Mouse (Mus musculus): Measurements from ENCODE around the gene P4hb. TPM values are rescaled to one million over a fixed set of nuclear protein-coding genes. Genes with fewer than 3 reads are reported as not detected.
"Not testable (repeated sequence)": the region's sequence is repeated elsewhere in the genome, so short reads cannot be mapped to it uniquely, and the experiment has no call there.

Gene P4hb
- polyA plus RNA-seq, 1 experiment from 2014 or later = 418 TPM

- Histone ChIP-seq H3K36me3 (peaks cover 73% of the 10 kb centered on the region), H3K4me3 (no peak overlapping the region), H3K27ac (replicated peaks) (no peak overlapping the region), H3K4me1 (no peaks in the 10 kb centered on the region), H3K27me3 (no peaks in the 10 kb centered on the region), H3K9ac (replicated peaks) (no peak overlapping the region), H3K9me3 (peaks cover 7% of the 10 kb centered on the region; the same call in 1 of the 2 replicates), H3K4me2 (replicated peaks) (no peak overlapping the region)
- no peak for ATAC-seq (ENCODE audit: low FRiP score, low read depth)
- WGBS = 93% methylated on average over 13 of the region's 13 CpGs
Observed at GRCm38 (mm10) chr11:120560952-120561728, 11.9 kb downstream of the P4hb start.

- H3K27me3 ChIP-seq; H3K4me1 ChIP-seq; H3K9me3 ChIP-seq; ATAC-seq (ENCODE audit: low FRiP score, low read depth); H3K27ac ChIP-seq (replicated peaks); H3K4me3 ChIP-seq; H3K9ac ChIP-seq (replicated peaks); H3K4me2 ChIP-seq (replicated peaks): not testable (repeated sequence)
- 88% methylated on average over 6 of the region's 6 CpGs for WGBS
- H3K36me3 ChIP-seq = peaks cover 51% of the 10 kb centered on the region
Observed at GRCm38 (mm10) chr11:120558843-120559242, 14.2 kb downstream of the P4hb start.

DNA sequence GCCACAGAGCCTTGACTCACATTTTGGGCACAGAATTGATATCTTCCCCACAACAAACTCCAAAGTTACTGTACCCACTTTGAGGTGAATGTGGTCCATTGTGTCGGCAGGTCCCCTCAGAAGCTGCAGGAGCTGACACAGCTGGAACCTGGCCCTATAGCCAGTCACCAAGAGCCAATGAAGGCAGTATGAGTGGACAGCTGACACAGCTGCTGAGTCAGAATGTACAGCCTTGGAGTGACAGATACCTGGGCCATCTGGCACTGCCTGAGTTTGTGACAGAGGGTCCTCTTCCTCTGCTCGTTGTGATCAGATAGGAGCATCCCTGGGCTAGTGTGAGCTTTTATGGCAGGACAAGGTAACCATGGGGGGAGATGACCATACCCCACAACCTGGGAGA is 17.8 kb downstream of the P4hb start:
- Histone ChIP-seq H3K4me1 (peaks cover 2% of the 10 kb centered on the region), H3K9ac (replicated peaks) (no peak overlapping the region), H3K4me2 (replicated peaks) (no peak overlapping the region), H3K27ac (replicated peaks) (no peak overlapping the region), H3K36me3 (peaks cover 15% of the 10 kb centered on the region), H3K27me3 (no peaks in the 10 kb centered on the region), H3K9me3 (peaks cover 7% of the 10 kb centered on the region; the same call in 1 of the 2 replicates), H3K4me3 (no peak overlapping the region)
- ATAC-seq (ENCODE audit: low FRiP score, low read depth) = no peak
- 92% methylated on average over 2 of the region's 2 CpGs for WGBS

DNA sequence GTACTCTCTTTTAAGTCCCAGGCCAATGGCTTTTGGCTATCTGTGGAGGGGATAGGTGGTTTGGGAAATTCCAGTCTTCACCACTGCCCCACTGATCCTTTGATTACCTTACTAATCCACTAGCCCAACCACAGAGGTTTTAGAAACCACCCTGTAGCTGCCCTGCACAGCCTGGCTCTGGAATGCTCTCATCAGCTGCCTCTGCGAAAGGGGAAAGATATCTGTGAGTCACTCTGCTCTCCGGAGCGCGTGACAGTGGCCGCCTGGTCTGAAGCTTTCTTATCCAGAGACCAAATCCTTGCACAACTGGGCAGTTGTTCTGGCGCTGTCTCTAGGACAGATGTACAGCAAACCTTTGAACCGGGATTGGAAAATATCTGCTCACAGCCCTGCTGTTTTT is 18.2 kb downstream of the P4hb start:
- peaks cover 7% of the 10 kb centered on the region; the same call in 1 of the 2 replicates for H3K9me3 ChIP-seq
- H3K36me3 ChIP-seq = peaks cover 11% of the 10 kb centered on the region
- H3K27me3 ChIP-seq = no peaks in the 10 kb centered on the region
- H3K4me3 ChIP-seq = no peak overlapping the region
- H3K27ac ChIP-seq (replicated peaks) = no peak overlapping the region
- peaks cover 6% of the 10 kb centered on the region for H3K4me1 ChIP-seq
- ATAC-seq (ENCODE audit: low FRiP score, low read depth) = no peak
- WGBS = 82% methylated on average over 7 of the region's 7 CpGs
- H3K4me2 ChIP-seq (replicated peaks) = no peak overlapping the region
- H3K9ac ChIP-seq (replicated peaks) = no peak overlapping the region

DNA sequence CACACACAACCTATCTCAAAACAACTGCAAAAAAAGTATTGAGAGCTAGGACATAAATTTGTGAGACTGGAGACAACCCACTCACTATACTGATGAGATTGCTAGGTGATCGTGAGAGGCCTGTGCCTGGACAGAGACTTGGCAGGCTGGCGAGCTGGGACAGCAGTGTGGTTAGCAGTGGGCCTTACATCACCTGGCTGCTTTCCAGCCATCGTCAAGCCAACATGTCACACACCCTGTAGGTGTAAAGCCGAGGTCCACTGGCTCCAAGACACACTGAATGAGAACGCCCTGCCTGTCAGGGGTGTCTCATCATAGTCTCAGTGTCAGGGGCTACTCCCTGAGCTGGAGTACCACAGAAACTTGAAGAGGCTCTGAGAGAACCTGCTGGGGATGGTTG is 20.3 kb downstream of the P4hb start:
- H3K4me2 ChIP-seq (replicated peaks) = no peak overlapping the region
- no peaks in the 10 kb centered on the region for H3K36me3 ChIP-seq
- H3K27ac ChIP-seq (replicated peaks) = no peak overlapping the region
- no peak overlapping the region for H3K9ac ChIP-seq (replicated peaks)
- H3K9me3 ChIP-seq = peaks cover 7% of the 10 kb centered on the region; the same call in 1 of the 2 replicates
- no peak overlapping the region for H3K4me3 ChIP-seq
- no peak for ATAC-seq (ENCODE audit: low FRiP score, low read depth)
- no peaks in the 10 kb centered on the region for H3K27me3 ChIP-seq
- 80% methylated on average over 5 of the region's 5 CpGs for WGBS
- H3K4me1 ChIP-seq = peaks cover 19% of the 10 kb centered on the region

DNA sequence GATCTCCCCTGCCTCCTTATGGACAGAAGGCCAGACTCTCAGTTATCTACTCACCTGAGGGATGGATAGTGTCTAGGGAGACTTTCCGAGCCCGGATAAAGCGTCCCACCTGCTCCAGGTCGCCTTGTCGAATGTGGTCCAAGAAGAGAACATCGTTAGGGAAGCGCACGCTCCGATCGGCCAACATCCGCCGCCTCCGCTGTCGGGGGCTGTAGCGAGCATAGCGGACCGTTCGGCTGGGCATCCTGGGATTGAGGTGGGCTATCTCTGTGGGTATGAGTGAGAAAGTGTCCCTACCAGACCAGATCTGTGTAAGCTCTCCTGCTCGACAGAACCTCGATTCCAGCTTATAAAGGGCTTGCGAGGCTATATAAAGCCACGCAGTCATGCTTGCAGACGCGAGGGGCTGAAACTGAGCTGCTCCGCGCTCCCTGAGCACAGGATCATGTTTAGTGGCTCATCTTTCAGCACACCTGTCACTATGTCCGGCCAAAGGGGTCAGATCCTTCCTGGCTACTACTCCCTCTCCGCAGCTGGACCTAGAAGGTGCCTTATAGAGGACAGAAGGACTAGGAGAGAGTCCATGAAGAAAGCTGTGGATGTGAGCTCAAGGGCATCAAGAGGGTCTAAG is 22.1 kb downstream of the P4hb start, which contains the start of gene Ppp1r27:
Ppp1r27 (minus strand) TSS at position 323 of the 631 bp plus-strand sequence.
- WGBS = 95% methylated on average over 28 of the region's 28 CpGs
- Histone ChIP-seq H3K9ac (replicated peaks) (peak within 1 kb of the TSS; percentile 97), H3K27ac (replicated peaks) (peak within 1 kb of the TSS; percentile 85), H3K4me3 (peak within 1 kb of the TSS; percentile 86), H3K27me3 (no peaks in the 10 kb centered on the region), H3K36me3 (0 out of 2 replicates have a peak, but pooled peaks cover 5% of the 10 kb centered on the region), H3K9me3 (no peaks in the 10 kb centered on the region), H3K4me1 (peaks cover 22% of the 10 kb centered on the region), H3K4me2 (replicated peaks) (peak within 1 kb of the TSS; percentile 91)
- ATAC-seq (ENCODE audit: low FRiP score, low read depth) = no peak

DNA sequence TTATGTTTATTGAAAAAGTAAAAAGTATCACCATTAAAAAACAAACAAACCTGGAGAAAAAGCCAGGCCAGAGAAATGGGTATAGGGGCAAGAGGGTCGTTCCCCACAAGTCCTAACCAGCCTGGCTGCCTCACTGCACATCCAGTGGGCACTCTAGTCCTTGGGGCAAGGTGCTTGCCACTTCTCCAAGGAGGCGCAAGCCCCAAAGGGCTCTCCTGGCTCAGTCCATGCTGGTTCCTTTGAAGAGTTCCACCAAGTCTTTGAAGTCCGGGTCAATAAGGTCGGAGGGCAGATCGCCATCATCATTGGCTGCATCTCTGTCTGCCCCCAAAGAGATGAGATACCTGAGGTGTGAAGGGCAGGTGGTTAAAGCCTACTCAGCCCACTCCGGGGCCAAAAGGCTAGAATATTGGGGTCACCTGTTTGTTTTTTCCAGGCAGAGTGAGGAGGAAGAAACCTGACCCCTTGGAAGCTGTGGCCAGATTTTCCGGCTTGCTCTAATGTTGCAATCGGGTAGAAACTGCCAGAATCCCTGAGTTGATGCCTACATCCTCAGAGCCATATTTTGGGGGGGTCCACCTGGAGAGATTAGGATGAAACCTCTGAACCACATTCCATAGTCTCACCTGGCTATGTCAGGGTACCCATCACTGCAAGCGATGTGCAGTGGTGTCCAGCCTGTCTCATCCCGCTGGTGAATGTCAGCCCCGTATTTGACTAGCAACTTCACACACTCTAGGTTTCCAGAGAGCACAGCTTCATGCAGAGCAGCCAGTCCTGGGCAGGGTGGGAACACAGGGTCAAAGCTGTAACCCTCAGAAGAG is 22.9 kb downstream of the P4hb start:
- peak; percentile 73 for ATAC-seq (ENCODE audit: low FRiP score, low read depth)
- peak overlapping the region; percentile 91 for H3K4me2 ChIP-seq (replicated peaks)
- H3K9me3 ChIP-seq = no peaks in the 10 kb centered on the region
- H3K27me3 ChIP-seq = no peaks in the 10 kb centered on the region
- whole genome bisulfite sequencing = 76% methylated on average over 11 of the region's 11 CpGs
- peak overlapping the region; percentile 85 for H3K27ac ChIP-seq (replicated peaks)
- H3K4me3 ChIP-seq = peak overlapping the region; percentile 86
- H3K36me3 ChIP-seq = peaks cover 9% of the 10 kb centered on the region; the same call in 1 of the 2 replicates
- H3K4me1 ChIP-seq = peaks cover 22% of the 10 kb centered on the region
- peak overlapping the region; percentile 97 for H3K9ac ChIP-seq (replicated peaks)

DNA sequence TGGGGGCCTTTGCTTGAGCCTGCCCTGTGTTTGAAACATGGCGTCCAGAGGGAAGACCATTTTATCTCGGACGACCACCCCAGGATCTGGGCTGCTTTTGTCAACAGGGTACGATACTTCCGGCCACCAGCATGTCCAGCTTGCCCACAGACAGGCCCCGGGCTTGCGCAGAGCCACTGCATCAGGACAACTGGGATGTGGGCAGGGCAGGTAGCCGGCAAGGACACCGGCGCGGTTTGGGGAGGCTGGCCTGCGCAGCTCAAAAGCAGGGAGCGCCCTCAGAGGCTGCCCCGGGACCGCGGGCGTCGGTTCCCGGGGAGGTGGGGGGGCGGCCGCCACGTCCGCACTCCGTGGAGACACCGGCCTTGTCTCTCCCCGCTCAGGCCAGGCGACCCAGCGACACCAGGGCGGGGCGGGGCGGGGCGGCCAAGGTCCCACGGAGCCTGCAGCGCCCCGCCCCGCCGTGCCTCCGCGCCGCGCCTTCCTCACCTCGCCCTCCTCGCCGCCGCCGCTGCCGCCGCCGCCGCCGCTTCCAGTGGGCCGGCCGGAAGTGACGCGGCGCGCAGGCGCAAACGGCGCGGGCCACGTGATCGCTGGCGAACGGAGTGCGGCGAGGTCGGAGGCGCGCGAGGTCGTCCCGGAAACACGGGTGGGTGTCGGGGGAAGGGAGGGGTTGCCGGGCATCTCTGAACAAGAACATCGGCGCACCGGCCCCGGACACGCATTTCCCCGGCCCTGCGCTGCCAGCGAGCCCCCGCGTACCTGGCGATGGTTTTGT is 23.7 kb downstream of the P4hb start, which contains the start of gene Mcrip1:
Mcrip1 (minus strand) TSS at position 560 of the 778 bp plus-strand sequence.
- Histone ChIP-seq H3K9ac (replicated peaks) (peak within 1 kb of the TSS; percentile 97), H3K4me1 (peaks cover 22% of the 10 kb centered on the region), H3K4me2 (replicated peaks) (peak within 1 kb of the TSS; percentile 91), H3K4me3 (peak within 1 kb of the TSS; percentile 86), H3K27me3 (no peaks in the 10 kb centered on the region), H3K9me3 (no peaks in the 10 kb centered on the region), H3K27ac (replicated peaks) (peak within 1 kb of the TSS; percentile 85), H3K36me3 (peaks cover 18% of the 10 kb centered on the region)
- ATAC-seq (ENCODE audit: low FRiP score, low read depth) = peak; percentile 94
- under 1% methylated on average over 83 of the region's 87 CpGs for WGBS

GRCm38 (mm10) chr11:120548786-120549167 is 24.3 kb downstream of the P4hb start:
- peak overlapping the region; percentile 91 for H3K4me2 ChIP-seq (replicated peaks)
- peaks cover 22% of the 10 kb centered on the region for H3K4me1 ChIP-seq
- H3K27me3 ChIP-seq = no peaks in the 10 kb centered on the region
- no peak for ATAC-seq (ENCODE audit: low FRiP score, low read depth)
- H3K9ac ChIP-seq (replicated peaks) = peak overlapping the region; percentile 97
- 33% methylated on average over 7 of the region's 7 CpGs for whole genome bisulfite sequencing
- peak overlapping the region; percentile 85 for H3K27ac ChIP-seq (replicated peaks)
- peak overlapping the region; percentile 86 for H3K4me3 ChIP-seq
- peaks cover 24% of the 10 kb centered on the region for H3K36me3 ChIP-seq
- H3K9me3 ChIP-seq = no peaks in the 10 kb centered on the region

GRCm38 (mm10) chr11:120548214-120548613 is 24.8 kb downstream of the P4hb start:
- H3K4me1 ChIP-seq = peaks cover 22% of the 10 kb centered on the region
- ATAC-seq (ENCODE audit: low FRiP score, low read depth) = no peak
- no peaks in the 10 kb centered on the region for H3K27me3 ChIP-seq
- WGBS = 90% methylated on average over 3 of the region's 3 CpGs
- no peak overlapping the region for H3K27ac ChIP-seq (replicated peaks)
- peak overlapping the region; percentile 91 for H3K4me2 ChIP-seq (replicated peaks)
- peak overlapping the region; percentile 86 for H3K4me3 ChIP-seq
- peak overlapping the region; percentile 97 for H3K9ac ChIP-seq (replicated peaks)
- peaks cover 29% of the 10 kb centered on the region for H3K36me3 ChIP-seq
- no peaks in the 10 kb centered on the region for H3K9me3 ChIP-seq

- no peak for ATAC-seq (ENCODE audit: low FRiP score, low read depth)
- Histone ChIP-seq H3K27me3 (no peaks in the 10 kb centered on the region), H3K9ac (replicated peaks) (no peak overlapping the region; the same call in 1 of the 2 replicates), H3K4me2 (replicated peaks) (0 out of 2 replicates have a peak overlapping the region, but pooled peaks have one; percentile 91), H3K36me3 (peaks cover 37% of the 10 kb centered on the region), H3K4me3 (no peak overlapping the region), H3K27ac (replicated peaks) (no peak overlapping the region), H3K4me1 (peaks cover 22% of the 10 kb centered on the region), H3K9me3 (no peaks in the 10 kb centered on the region)
- 72% methylated on average over 2 of the region's 2 CpGs for WGBS
Observed at GRCm38 (mm10) chr11:120547469-120547868, 25.6 kb downstream of the P4hb start.

All from midbrain, embryonic 12.5 days (tissue).